Mouse (Mus musculus): Measurements from ENCODE around the gene Hoxb3. TPM values are rescaled to one million over a fixed set of nuclear protein-coding genes. Genes with fewer than 3 reads are reported as not detected.

The Hoxb3 gene
- polyA plus RNA-seq, 1 experiment from 2014 or later = not detected

DNA sequence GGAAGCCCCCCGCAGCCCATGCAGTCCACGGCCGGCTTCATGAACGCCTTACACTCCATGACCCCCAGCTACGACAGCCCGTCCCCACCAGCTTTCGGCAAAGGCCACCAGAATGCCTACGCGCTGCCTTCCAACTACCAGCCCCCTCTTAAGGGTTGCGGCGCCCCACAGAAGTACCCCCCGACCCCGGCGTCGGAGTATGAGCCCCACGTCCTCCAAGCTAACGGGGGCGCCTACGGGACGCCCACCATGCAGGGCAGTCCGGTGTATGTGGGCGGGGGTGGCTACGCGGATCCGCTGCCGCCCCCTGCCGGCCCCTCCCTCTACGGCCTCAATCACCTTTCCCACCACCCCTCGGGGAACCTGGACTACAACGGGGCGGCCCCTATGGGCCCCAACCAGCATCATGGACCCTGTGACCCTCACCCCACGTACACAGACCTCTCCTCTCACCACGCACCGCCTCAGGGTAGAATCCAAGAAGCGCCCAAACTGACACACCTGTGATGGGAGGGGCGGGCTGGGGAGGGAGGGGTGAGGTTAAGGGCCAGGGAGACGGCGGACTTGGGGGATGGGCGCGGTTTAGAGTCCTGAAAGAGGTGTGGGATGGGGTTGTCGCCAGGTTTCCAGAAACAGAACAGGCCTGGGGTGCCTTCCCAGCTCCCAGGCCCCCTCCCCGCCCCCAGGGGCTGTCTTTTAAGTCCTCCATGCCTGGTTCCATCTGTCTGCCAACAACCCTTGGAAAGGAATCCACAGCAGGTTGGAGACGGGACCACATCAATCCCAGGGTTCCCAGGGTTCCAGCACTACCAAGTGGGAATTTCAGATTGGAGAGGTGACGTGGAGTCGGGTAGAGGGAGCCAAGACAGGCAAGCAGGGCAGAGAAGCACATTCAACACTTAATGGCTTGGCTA, 23.0 kb downstream of the Hoxb3 start:
- ATAC-seq (ENCODE audit: insufficient number of reproducible peaks, insufficient read depth, low FRiP score, low TSS enrichment, low read depth) = no peak
- peaks cover 98% of the 10 kb centered on the region for H3K27me3 ChIP-seq
- H3K36me3 ChIP-seq = no peaks in the 10 kb centered on the region
- H3K4me2 ChIP-seq = no peak overlapping the region
- H3K4me1 ChIP-seq = 0 out of 2 replicates have a peak, but pooled peaks cover 4% of the 10 kb centered on the region
- H3K27ac ChIP-seq = no peak overlapping the region
- WGBS = 2% methylated on average over 45 of the region's 45 CpGs
- H3K4me3 ChIP-seq = 0 out of 2 replicates have a peak overlapping the region, but pooled peaks have one; percentile 10
- H3K9me3 ChIP-seq = no peaks in the 10 kb centered on the region
- H3K9ac ChIP-seq = no peak overlapping the region

DNA sequence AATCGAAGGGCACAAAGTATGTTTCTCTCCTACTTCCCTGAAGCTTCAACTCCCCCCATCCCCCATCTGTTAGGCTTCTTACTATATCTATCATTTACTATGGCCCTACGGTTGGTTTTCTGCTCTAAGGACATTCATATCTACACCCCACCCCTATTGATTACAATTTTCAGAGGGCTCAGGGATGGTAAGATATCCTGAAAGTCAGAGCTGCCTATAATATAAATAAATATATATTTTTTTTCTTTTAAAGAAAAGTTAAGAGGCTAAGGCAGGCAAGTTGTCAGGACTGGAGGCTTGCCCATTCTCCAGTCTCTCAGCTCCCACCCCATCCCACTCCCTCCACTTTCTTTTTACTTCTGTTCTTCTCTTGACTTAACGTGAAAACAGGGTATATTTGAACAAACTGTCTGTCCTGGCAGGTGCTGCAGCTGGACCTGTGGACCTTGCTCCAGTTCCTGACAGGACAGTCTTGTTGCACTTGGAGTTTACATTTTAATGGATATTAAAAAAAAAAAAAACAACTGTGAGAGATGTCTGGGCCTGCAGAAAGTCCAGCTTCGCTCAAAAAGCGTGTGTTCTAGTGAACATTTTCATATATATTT, 23.9 kb downstream of the Hoxb3 start:
- Histone ChIP-seq H3K36me3 (no peaks in the 10 kb centered on the region), H3K9me3 (no peaks in the 10 kb centered on the region), H3K27ac (no peak overlapping the region), H3K4me3 (no peak overlapping the region), H3K9ac (no peak overlapping the region), H3K27me3 (peaks cover 98% of the 10 kb centered on the region), H3K4me2 (no peak overlapping the region), H3K4me1 (0 out of 2 replicates have a peak, but pooled peaks cover 4% of the 10 kb centered on the region)
- no peak for ATAC-seq (ENCODE audit: insufficient number of reproducible peaks, insufficient read depth, low FRiP score, low TSS enrichment, low read depth)
- 7% methylated on average over 5 of the region's 5 CpGs for WGBS

DNA sequence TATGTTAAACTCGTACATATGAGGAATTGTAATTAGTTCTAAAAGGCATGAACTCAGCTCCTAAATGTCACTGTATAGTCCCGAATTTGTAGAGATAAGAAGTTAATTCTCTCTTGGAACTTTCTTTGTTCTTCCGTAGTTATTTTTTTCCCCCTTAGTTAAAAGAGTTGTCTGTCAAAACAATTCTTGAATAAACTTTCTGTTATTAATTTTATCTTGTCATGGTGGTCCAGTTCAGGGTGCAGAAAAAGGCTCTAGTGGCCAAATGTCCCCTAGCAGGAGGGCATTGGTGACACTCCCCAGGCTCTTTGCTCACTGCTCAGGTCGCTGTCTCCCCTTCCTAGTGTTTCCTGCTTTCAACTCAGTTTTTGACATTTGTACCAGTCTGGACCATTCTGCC, 24.6 kb downstream of the Hoxb3 start:
- H3K9me3 ChIP-seq = no peaks in the 10 kb centered on the region
- no peak for ATAC-seq (ENCODE audit: insufficient number of reproducible peaks, insufficient read depth, low FRiP score, low TSS enrichment, low read depth)
- H3K36me3 ChIP-seq = no peaks in the 10 kb centered on the region
- peaks cover 4% of the 10 kb centered on the region; the same call in 1 of the 2 replicates for H3K4me1 ChIP-seq
- no peak overlapping the region for H3K27ac ChIP-seq
- no peak overlapping the region for H3K4me2 ChIP-seq
- peaks cover 98% of the 10 kb centered on the region for H3K27me3 ChIP-seq
- H3K4me3 ChIP-seq = no peak overlapping the region
- no peak overlapping the region for H3K9ac ChIP-seq
- 7% methylated on average over 4 of the region's 4 CpGs for WGBS

DNA sequence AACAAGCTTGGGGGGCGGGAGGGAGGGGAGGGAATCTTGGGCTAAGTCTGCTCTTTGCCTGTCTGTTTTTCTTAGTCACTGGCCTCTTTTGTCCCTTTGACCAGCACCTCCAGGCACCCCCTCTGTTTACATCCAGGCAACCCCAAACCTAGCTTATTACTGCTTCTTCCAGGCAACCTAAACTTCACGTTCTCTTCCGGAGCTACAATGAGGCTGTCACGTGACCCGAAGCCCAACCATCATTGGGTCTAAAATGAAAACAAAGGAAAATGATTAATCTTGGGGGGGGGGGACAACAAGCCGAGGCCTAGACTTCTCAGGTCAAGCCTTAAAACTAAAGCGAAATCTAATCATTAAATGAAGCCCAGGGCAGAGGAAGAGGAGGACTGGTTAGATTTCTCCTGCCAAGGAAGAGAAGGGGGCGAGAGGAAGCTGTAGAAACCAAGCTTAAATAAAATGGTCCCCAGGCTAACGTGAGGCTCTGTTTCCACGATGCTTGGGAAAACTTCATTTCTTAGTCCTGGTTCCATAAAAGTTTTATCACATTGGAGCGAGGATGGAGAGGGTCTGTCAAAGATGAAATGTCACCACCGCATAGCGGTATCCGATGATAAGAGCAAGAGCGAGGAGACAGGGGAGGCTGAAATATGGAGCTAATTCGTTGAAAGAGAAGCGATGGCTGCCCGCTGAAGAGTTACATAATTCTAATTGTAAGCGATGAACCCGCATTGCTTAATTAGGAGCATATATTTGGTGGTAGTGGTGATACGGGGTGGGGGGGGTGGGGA, 25.2 kb downstream of the Hoxb3 start:
- no peaks in the 10 kb centered on the region for H3K36me3 ChIP-seq
- H3K4me2 ChIP-seq = no peak overlapping the region
- peaks cover 10% of the 10 kb centered on the region; the same call in 1 of the 2 replicates for H3K4me1 ChIP-seq
- WGBS = 6% methylated on average over 21 of the region's 21 CpGs
- ATAC-seq (ENCODE audit: insufficient number of reproducible peaks, insufficient read depth, low FRiP score, low TSS enrichment, low read depth) = no peak
- H3K9me3 ChIP-seq = no peaks in the 10 kb centered on the region
- H3K4me3 ChIP-seq = no peak overlapping the region
- H3K27me3 ChIP-seq = peaks cover 98% of the 10 kb centered on the region
- H3K27ac ChIP-seq = no peak overlapping the region
- no peak overlapping the region for H3K9ac ChIP-seq

DNA sequence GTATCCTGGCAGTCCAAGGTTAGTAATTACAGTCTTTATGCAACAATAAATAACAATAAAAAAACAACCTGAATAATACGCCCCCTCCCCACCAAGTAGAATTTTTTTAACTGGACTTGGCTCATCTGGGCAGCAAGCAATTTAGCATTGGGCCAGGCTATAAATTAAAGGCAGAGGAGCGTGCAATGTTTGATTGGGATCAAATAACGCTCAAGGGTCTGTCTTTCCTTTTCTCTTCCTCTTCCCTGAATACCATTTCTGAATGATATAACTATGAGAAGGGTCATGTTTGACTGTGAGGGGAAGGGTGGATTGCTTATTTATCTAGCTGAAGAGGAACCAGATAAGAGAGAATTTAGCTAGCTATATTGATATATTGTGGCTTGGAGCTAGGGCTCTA, 25.9 kb downstream of the Hoxb3 start:
- H3K27ac ChIP-seq = no peak overlapping the region
- H3K4me3 ChIP-seq = no peak overlapping the region
- H3K4me1 ChIP-seq = peaks cover 10% of the 10 kb centered on the region; the same call in 1 of the 2 replicates
- H3K9me3 ChIP-seq = no peaks in the 10 kb centered on the region
- H3K36me3 ChIP-seq = no peaks in the 10 kb centered on the region
- no peak overlapping the region for H3K9ac ChIP-seq
- no peak overlapping the region for H3K4me2 ChIP-seq
- H3K27me3 ChIP-seq = peaks cover 96% of the 10 kb centered on the region
- WGBS = 10% methylated on average over 3 of the region's 3 CpGs
- no peak for ATAC-seq (ENCODE audit: insufficient number of reproducible peaks, insufficient read depth, low FRiP score, low TSS enrichment, low read depth)

DNA sequence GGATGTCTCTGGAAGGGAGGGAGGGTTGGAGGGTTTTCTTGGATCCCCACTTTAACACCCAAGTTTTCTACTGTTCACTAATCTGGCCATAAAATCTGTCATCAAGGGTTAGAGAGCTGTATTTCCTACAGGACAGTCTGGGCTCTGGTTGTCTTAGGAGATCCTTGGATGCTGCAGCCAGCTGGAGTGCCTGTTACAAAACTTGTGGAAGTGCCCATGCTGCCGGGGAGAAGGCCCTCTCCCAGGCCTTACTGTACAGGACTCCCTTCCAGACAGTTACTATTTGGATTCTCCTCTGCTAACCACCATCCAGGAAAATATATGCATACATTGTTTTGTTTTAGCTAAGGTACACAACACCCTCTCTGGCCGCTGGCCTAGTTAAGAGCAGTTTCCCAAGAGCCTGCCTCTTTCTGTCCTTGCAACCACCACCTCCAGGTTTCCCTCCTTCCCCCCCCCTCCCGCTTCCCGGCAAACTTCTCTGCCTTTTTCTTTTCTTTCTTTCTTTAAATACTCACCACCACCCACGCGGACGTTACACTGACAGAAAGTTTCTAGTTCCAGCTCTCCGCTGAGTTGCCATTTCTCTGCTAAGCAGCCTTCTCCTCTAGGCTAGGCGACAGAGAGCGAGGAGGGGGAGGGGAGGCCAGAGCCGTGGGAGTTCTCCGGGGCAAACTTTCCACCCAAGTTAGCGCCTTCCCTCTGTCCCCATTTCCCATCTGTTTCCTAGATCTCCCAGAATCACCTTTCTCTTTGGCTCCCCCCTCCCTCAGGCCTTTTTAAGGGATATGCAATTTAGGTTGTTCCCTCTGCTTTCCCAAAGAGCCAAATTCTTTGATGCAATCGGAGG, 26.6 kb downstream of the Hoxb3 start:
- H3K27me3 ChIP-seq = peaks cover 96% of the 10 kb centered on the region
- peaks cover 15% of the 10 kb centered on the region; the same call in 1 of the 2 replicates for H3K4me1 ChIP-seq
- H3K9me3 ChIP-seq = no peaks in the 10 kb centered on the region
- H3K36me3 ChIP-seq = no peaks in the 10 kb centered on the region
- no peak overlapping the region for H3K9ac ChIP-seq
- H3K4me2 ChIP-seq = no peak overlapping the region
- WGBS = 4% methylated on average over 14 of the region's 14 CpGs
- no peak overlapping the region for H3K27ac ChIP-seq
- no peak for ATAC-seq (ENCODE audit: insufficient number of reproducible peaks, insufficient read depth, low FRiP score, low TSS enrichment, low read depth)
- H3K4me3 ChIP-seq = no peak overlapping the region

DNA sequence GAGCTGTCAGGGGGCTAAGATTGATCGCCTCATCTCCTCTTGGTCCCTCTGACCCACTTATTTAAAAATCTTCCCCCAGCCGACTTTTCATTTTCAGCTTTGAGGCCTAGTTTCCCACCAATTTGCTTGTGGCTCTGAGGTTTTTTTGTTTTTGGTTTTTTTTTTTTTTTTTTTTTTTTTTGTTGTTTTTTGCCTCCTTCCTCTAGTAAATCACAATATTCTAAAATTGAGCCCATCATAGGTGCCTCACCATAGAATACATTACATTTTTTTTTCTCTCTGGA, 27.2 kb downstream of the Hoxb3 start, which contains the start of gene Hoxb2:
TSS of gene Hoxb2 (plus strand) at position 185 of the 284 bp plus-strand sequence.
- ATAC-seq (ENCODE audit: insufficient number of reproducible peaks, insufficient read depth, low FRiP score, low TSS enrichment, low read depth) = no peak
- Histone ChIP-seq H3K9ac (no peak within 1 kb of the TSS), H3K4me2 (no peak within 1 kb of the TSS), H3K27me3 (peaks cover 96% of the 10 kb centered on the region), H3K27ac (no peak within 1 kb of the TSS), H3K4me3 (no peak within 1 kb of the TSS), H3K36me3 (no peaks in the 10 kb centered on the region), H3K9me3 (no peaks in the 10 kb centered on the region), H3K4me1 (peaks cover 15% of the 10 kb centered on the region; the same call in 1 of the 2 replicates)
- WGBS = 8% methylated on average over 2 of the region's 2 CpGs

DNA sequence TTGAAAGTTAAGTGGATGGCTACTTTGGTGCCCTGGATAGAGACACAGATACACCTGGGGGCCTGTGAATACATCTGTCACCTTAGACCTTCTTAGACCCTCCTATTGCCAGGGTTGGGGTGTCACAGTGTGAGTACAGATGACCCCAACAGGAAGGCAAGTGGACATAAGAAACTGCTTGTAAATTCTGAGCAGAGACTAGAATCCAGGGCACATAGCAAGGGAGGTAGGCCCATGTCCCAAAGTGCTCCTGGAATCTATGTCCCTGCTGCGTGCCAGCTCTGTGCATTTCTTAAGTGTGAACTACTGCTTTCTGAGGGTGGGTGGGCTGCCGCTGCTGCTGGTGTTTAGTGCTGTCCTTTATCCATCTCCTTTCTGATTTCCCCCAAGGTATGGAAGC, 27.7 kb downstream of the Hoxb3 start:
- H3K36me3 ChIP-seq = no peaks in the 10 kb centered on the region
- ATAC-seq (ENCODE audit: insufficient number of reproducible peaks, insufficient read depth, low FRiP score, low TSS enrichment, low read depth) = no peak
- H3K4me3 ChIP-seq = no peak overlapping the region
- H3K9ac ChIP-seq = no peak overlapping the region
- H3K4me1 ChIP-seq = peaks cover 11% of the 10 kb centered on the region; the same call in 1 of the 2 replicates
- H3K4me2 ChIP-seq = no peak overlapping the region
- peaks cover 94% of the 10 kb centered on the region for H3K27me3 ChIP-seq
- WGBS = 10% methylated on average over 2 of the region's 2 CpGs
- H3K27ac ChIP-seq = no peak overlapping the region
- no peaks in the 10 kb centered on the region for H3K9me3 ChIP-seq

DNA sequence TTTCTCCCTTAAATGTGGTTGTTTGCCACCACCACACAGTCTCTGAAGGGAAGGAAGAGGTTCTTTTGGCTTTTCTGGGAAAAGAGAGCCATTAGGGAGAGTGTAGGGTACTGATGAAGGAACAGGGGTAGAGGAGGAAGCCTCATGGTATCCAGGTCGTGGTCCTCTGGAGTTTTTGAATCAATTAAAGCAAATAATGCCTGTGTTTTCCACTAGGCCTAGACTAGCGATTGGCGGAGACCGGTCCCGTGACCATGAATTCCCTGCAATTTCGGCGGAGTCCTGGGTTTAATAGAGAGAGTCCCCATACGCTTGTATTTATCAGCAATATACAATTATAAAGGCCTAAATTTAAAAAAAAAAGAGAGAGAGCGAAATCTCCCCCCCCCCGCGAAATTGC, 28.2 kb downstream of the Hoxb3 start:
- H3K27ac ChIP-seq = no peak overlapping the region
- no peaks in the 10 kb centered on the region for H3K36me3 ChIP-seq
- H3K27me3 ChIP-seq = peaks cover 94% of the 10 kb centered on the region
- H3K4me3 ChIP-seq = no peak overlapping the region
- H3K9ac ChIP-seq = no peak overlapping the region
- 6% methylated on average over 11 of the region's 11 CpGs for WGBS
- H3K4me2 ChIP-seq = no peak overlapping the region
- peaks cover 11% of the 10 kb centered on the region; the same call in 1 of the 2 replicates for H3K4me1 ChIP-seq
- no peak for ATAC-seq (ENCODE audit: insufficient number of reproducible peaks, insufficient read depth, low FRiP score, low TSS enrichment, low read depth)
- H3K9me3 ChIP-seq = no peaks in the 10 kb centered on the region

DNA sequence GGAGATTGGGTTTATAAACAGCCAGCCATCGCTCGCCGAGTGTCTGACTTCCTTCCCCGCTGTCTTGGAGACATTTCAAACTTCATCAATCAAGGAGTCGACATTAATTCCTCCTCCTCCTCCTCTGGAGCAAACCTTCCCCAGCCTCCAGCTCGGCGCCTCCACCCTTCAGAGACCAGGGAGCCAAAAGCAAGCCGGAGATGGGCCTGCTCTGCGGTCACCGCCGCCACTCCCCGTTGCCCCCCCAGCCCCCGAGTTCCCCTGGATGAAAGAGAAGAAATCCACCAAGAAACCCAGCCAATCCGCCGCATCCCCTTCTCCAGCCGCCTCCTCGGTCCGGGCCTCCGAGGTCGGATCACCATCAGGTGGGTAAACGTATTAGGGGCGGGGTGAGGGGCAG, 28.7 kb downstream of the Hoxb3 start:
- no peaks in the 10 kb centered on the region for H3K36me3 ChIP-seq
- no peak overlapping the region for H3K4me2 ChIP-seq
- peaks cover 11% of the 10 kb centered on the region; the same call in 1 of the 2 replicates for H3K4me1 ChIP-seq
- no peak overlapping the region for H3K27ac ChIP-seq
- H3K4me3 ChIP-seq = no peak overlapping the region
- peaks cover 94% of the 10 kb centered on the region for H3K27me3 ChIP-seq
- no peak overlapping the region for H3K9ac ChIP-seq
- under 1% methylated on average over 22 of the region's 22 CpGs for WGBS
- H3K9me3 ChIP-seq = no peaks in the 10 kb centered on the region
- ATAC-seq (ENCODE audit: insufficient number of reproducible peaks, insufficient read depth, low FRiP score, low TSS enrichment, low read depth) = no peak
